Mouse (Mus musculus) E14TG2a.4 (cell line): ENCODE measurements at regions not wholly inside any gene's neighbourhood (a gene's known extent, or its start where the extent isn't known, plus 50 kb on each side); places are given as distances from the start of the nearest gene placed in this dataset.
A peak's percentile ranks its signal among the peaks of the same experiment; 100 is the strongest.

Experiments
- H3K27me3 ChIP-seq: 2 replicates; pipeline ENCODE4 v1.6.1; 2014; ENCODE audit warnings: low read length, control low read depth; ENCODE audit not compliant: insufficient read depth
- H3K36me3 ChIP-seq: 2 replicates; pipeline ENCODE4 v1.6.1; 2014; ENCODE audit warnings: low read length, control low read depth; ENCODE audit not compliant: insufficient read depth
- H3K4me1 ChIP-seq: replicated peaks from 2 replicates; pipeline ENCODE4 v1.6.1; 2014; ENCODE audit warnings: low read depth, low read length, control low read depth
- H3K4me3 ChIP-seq: replicated peaks from 2 replicates; pipeline ENCODE4 v1.5.1; 2014; ENCODE audit warnings: mild to moderate bottlenecking, low read length
- H3K9me3 ChIP-seq: 2 replicates; pipeline ENCODE4 v1.6.1; 2014; ENCODE audit warnings: low read length, control low read depth
- CTCF ChIP-seq: conservative IDR thresholded peaks from 2 replicates; pipeline ENCODE4 v1.5.1; 2014; ENCODE audit warnings: low read length
- NANOG ChIP-seq: IDR thresholded peaks from 2 replicates; pipeline ENCODE4 v1.6.1; 2014; ENCODE audit warnings: borderline replicate concordance, low read length, mixed read lengths
- POU5F1 ChIP-seq: IDR thresholded peaks from 2 replicates; pipeline ENCODE4 v1.6.1; 2014; ENCODE audit warnings: low read length, borderline replicate concordance

- Histone ChIP-seq H3K36me3 (no peaks in the 10 kb centered on the region), H3K27me3 (no peaks in the 10 kb centered on the region), H3K4me1 (peaks cover 15% of the 10 kb centered on the region), H3K4me3 (peak overlapping the region; percentile 24; the same call in 1 of the 2 replicates), H3K9me3 (no peaks in the 10 kb centered on the region)
- no peak for TF ChIP-seq POU5F1
These were observed 194.5 kb upstream of the Creb1 start for GRCm38 (mm10) chr1:64337619-64338574.

DNA sequence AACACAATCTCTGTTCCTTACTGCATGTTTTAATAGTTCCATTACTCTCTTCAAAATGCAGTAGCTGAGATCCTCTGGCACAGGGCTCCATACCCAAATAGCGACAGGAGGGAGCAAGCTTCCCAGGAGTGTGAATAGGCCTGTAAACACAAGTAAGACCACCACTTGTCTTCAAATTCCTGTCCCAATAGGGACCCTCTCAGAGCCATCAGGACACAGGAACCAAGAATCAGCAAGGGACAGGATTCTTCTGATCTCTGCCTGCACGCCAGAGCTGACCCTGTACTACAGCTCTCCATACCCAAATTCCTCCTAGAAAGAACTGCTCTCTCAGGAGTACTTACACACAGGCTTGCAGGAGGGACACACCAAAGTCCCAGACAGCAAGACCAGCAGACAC lies 200.9 kb upstream of the Creb1 start:
- TF ChIP-seq NANOG (no peak), POU5F1 (no peak), CTCF (no peak)
- H3K4me1 ChIP-seq = no peaks in the 10 kb centered on the region
- H3K36me3 ChIP-seq = no peaks in the 10 kb centered on the region
- H3K27me3 ChIP-seq = peaks cover 4% of the 10 kb centered on the region; the same call in 1 of the 2 replicates
- no peak overlapping the region for H3K4me3 ChIP-seq
- no peaks in the 10 kb centered on the region for H3K9me3 ChIP-seq

DNA sequence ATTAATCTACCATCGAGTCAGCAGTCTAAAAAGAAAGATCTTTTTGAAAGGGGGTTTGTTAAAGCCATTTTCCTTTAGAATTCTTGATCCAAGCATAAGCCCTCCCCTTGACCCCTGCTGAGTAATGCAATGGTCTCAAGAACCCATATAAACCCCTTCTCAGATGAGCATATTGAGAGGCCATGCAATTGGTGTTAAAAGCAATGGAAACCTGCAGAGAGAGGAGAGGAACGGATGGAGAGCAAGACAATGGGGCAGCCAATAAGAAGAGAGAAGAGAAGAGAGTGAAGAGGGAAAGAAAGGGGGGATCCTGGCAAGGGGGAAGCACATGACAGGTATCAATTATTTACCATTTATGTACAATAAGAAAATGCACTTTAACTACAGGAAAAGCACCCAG lies 201.7 kb upstream of the Creb1 start:
- H3K9me3 ChIP-seq = no peaks in the 10 kb centered on the region
- peaks cover 4% of the 10 kb centered on the region; the same call in 1 of the 2 replicates for H3K27me3 ChIP-seq
- no peaks in the 10 kb centered on the region for H3K4me1 ChIP-seq
- TF ChIP-seq POU5F1 (no peak), NANOG (no peak), CTCF (no peak)
- H3K4me3 ChIP-seq = no peak overlapping the region
- H3K36me3 ChIP-seq = no peaks in the 10 kb centered on the region

GRCm38 (mm10) chr1:64322197-64322596 lies 200.1 kb upstream of the Klf7 start:
- TF ChIP-seq NANOG = no peak
- no peak for TF ChIP-seq POU5F1
- TF ChIP-seq CTCF = no peak
- Histone ChIP-seq H3K9me3 (no peaks in the 10 kb centered on the region), H3K36me3 (no peaks in the 10 kb centered on the region), H3K4me1 (no peaks in the 10 kb centered on the region), H3K27me3 (no peaks in the 10 kb centered on the region), H3K4me3 (no peak overlapping the region)

- H3K4me3 ChIP-seq = no peak overlapping the region
- TF ChIP-seq NANOG (no peak), CTCF (no peak), POU5F1 (no peak)
- H3K27me3 ChIP-seq = no peaks in the 10 kb centered on the region
- no peaks in the 10 kb centered on the region for H3K4me1 ChIP-seq
- peaks cover 3% of the 10 kb centered on the region; the same call in 1 of the 2 replicates for H3K9me3 ChIP-seq
- H3K36me3 ChIP-seq = no peaks in the 10 kb centered on the region
These were observed 197.1 kb upstream of the Klf7 start for GRCm38 (mm10) chr1:64319155-64319582.

GRCm38 (mm10) chr1:64318440-64319154 lies 196.5 kb upstream of the Klf7 start:
- TF ChIP-seq CTCF (no peak), NANOG (no peak), POU5F1 (no peak)
- no peaks in the 10 kb centered on the region for H3K27me3 ChIP-seq
- H3K4me3 ChIP-seq = no peak overlapping the region
- H3K36me3 ChIP-seq = no peaks in the 10 kb centered on the region
- peaks cover 3% of the 10 kb centered on the region; the same call in 1 of the 2 replicates for H3K9me3 ChIP-seq
- H3K4me1 ChIP-seq = no peaks in the 10 kb centered on the region

DNA sequence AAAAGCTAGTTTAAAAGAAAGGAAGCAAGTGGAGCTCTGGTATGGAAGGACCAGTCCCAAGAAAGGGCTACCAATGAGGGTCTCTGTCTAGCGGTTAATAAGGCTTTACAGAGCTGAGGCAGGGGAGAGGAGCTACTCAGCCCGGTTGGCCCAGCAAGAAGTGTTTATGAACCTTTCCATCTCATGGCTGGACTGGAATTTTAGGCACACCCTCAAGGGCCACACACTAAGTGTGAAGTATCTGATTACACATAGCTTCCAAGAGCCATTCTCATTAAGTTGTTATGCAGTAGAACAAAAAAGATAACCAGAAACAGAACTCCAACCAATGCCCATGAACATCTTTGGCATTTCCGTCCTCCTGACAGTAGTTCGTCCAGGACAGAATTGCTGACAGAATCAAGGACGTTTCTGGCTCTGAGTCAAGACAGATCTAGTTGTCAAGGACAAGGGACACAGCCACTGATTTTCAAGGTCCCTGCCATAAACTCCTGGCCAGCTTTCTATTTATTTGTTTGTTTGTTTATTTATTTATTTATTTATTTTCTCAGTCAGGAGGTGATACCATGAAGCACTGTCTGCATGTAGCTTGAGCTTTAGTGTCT lies 195.1 kb upstream of the Klf7 start:
- peaks cover under 1% of the 10 kb centered on the region; the same call in 1 of the 2 replicates for H3K4me1 ChIP-seq
- H3K9me3 ChIP-seq = peaks cover 6% of the 10 kb centered on the region; the same call in 1 of the 2 replicates
- no peaks in the 10 kb centered on the region for H3K27me3 ChIP-seq
- H3K36me3 ChIP-seq = no peaks in the 10 kb centered on the region
- H3K4me3 ChIP-seq = no peak overlapping the region
- TF ChIP-seq POU5F1 (no peak), CTCF (no peak), NANOG (no peak)

DNA sequence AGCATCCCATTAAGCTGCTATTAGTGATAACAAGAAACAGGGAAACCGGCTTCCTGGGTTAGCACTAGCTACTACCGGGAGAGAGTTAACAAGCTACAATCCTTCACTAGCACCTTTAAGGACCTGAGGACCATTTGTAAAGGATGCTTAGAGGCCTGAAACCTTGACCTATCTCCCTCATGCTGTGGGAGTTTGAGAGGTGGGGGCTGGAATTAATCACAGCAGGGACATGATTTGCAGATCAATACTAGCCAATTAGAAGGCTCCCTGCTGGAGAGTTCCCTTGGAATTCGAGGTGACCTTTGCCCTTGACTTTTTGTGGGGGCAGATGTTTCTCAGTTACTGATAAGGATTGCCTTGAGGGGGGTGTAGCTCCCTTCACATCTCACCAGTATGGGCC lies 189.3 kb upstream of the Klf7 start:
- H3K4me1 ChIP-seq = peaks cover 24% of the 10 kb centered on the region
- TF ChIP-seq CTCF = no peak
- TF ChIP-seq NANOG = peak; percentile 82
- no peak overlapping the region for H3K4me3 ChIP-seq
- peaks cover 5% of the 10 kb centered on the region; the same call in 1 of the 2 replicates for H3K9me3 ChIP-seq
- H3K36me3 ChIP-seq = no peaks in the 10 kb centered on the region
- H3K27me3 ChIP-seq = no peaks in the 10 kb centered on the region; the same call in 1 of the 2 replicates
